Mouse (Mus musculus) liver, embryonic 14.5 days (tissue): ENCODE data around the gene Irf2bp2. TPM values are rescaled to one million over a fixed set of nuclear protein-coding genes. Genes with fewer than 3 reads are reported as not detected.
A peak's percentile ranks its signal among the peaks of the same experiment; 100 is the strongest.

Experiments used
- ATAC-seq: fragments of 200-750 bp; cut with Nextera tagmentation; 2 replicates; pipeline ENCODE4 v1.8.0; 2017; ENCODE audit warnings: moderate number of reproducible peaks, mild to moderate bottlenecking, moderate library complexity; ENCODE audit not compliant: insufficient read depth
- DNase-seq, 3 experiments: peaks; one replicate each; pipeline ENCODE4 v3.0.0-alpha.2; 2012 to 2013; ENCODE audit warnings: low read depth in 3 of 3, low spot score in 3 of 3
- H3K27ac ChIP-seq: fragments of 300-500 bp; sonication (generic); 2 replicates; pipeline ENCODE4 v1.5.1; 2014; ENCODE audit warnings: moderate library complexity, mild to moderate bottlenecking, control low read depth, inconsistent platforms
- H3K27me3 ChIP-seq: fragments of 300-500 bp; sonication (generic); 2 replicates; pipeline ENCODE4 v1.6.1; 2014; ENCODE audit warnings: mild to moderate bottlenecking, low read length, moderate library complexity; ENCODE audit not compliant: control insufficient read depth, insufficient read depth
- H3K36me3 ChIP-seq: fragments of 300-500 bp; sonication (generic); replicated peaks from 2 replicates; pipeline ENCODE4 v1.6.1; 2014; ENCODE audit warnings: low read depth; ENCODE audit not compliant: control insufficient read depth, insufficient read depth
- H3K4me1 ChIP-seq, 2 experiments: fragments of 200-500 bp in 1 of 2; fragments of 300-500 bp in 1 of 2; sonication (generic) in 1 of 2; replicated peaks; 2 replicates each; pipeline ENCODE4 v1.6.1; 2012 to 2014; ENCODE audit warnings: antibody characterized with exemption in 1 of 2, inconsistent platforms in 1 of 2, low read length in 1 of 2; ENCODE audit not compliant: control insufficient read depth in 2 of 2, insufficient read depth in 2 of 2
- H3K4me2 ChIP-seq: fragments of 300-500 bp; sonication (generic); 2 replicates; pipeline ENCODE4 v1.6.1; 2014; ENCODE audit warnings: low read depth, mild to moderate bottlenecking, control low read depth, moderate library complexity
- H3K4me3 ChIP-seq, 2 experiments: fragments of 200-500 bp in 1 of 2; fragments of 300-500 bp in 1 of 2; sonication (generic) in 1 of 2; 2 replicates each; pipeline ENCODE4 v1.5.1; 2012 to 2014; ENCODE audit warnings: low read depth in 2 of 2, low read length in 2 of 2, mild to moderate bottlenecking in 2 of 2, control low read depth in 1 of 2, inconsistent platforms in 1 of 2, moderate library complexity in 1 of 2; ENCODE audit not compliant: insufficient read depth in 1 of 2
- H3K9ac ChIP-seq: fragments of 300-500 bp; sonication (generic); replicated peaks from 2 replicates; pipeline ENCODE4 v1.6.1; 2014; ENCODE audit warnings: mild to moderate bottlenecking, control low read depth, moderate library complexity
- H3K9me3 ChIP-seq: fragments of 300-500 bp; sonication (generic); 2 replicates; pipeline ENCODE4 v1.6.1; 2016; ENCODE audit warnings: low read length, mixed read lengths; ENCODE audit not compliant: control insufficient read depth
- CTCF ChIP-seq: IDR thresholded peaks from 2 replicates; pipeline ENCODE4 v1.5.1; 2016; ENCODE audit warnings: antibody characterized with exemption, low read depth, control low read depth
- EP300 ChIP-seq: IDR thresholded peaks from 2 replicates; pipeline ENCODE4 v1.6.1; 2016; ENCODE audit warnings: antibody characterized with exemption, low read depth
- WGBS: fragments of 180-500 bp; shearing (Covaris S2); extraction: QIAGEN DNeasy Blood & Tissue Kit; methylation state at CpG from one replicate; pipeline ENCODE4 v1.1.7; 2014; ENCODE audit not compliant: insufficient replicate concordance; 5-methylcytosine and 5-hydroxymethylcytosine counted together
- polyA plus RNA-seq, 2 experiments: library from polyadenylated mRNA; depleted of rRNA in 1 of 2; stranded (reverse) in 1 of 2; unstranded in 1 of 2; fragments of >200 nt; fragmentation: Nextera tagmentation in 1 of 2; extraction: Ambion mirVana in 1 of 2; gene quantifications; 2 replicates each; pipeline versions ENCODE4 v1.2.1 to v1.2.3; 2012 to 2014

Irf2bp2 gene
- polyA plus RNA-seq, 2 experiments: 2.8 to 10.9 TPM

DNA sequence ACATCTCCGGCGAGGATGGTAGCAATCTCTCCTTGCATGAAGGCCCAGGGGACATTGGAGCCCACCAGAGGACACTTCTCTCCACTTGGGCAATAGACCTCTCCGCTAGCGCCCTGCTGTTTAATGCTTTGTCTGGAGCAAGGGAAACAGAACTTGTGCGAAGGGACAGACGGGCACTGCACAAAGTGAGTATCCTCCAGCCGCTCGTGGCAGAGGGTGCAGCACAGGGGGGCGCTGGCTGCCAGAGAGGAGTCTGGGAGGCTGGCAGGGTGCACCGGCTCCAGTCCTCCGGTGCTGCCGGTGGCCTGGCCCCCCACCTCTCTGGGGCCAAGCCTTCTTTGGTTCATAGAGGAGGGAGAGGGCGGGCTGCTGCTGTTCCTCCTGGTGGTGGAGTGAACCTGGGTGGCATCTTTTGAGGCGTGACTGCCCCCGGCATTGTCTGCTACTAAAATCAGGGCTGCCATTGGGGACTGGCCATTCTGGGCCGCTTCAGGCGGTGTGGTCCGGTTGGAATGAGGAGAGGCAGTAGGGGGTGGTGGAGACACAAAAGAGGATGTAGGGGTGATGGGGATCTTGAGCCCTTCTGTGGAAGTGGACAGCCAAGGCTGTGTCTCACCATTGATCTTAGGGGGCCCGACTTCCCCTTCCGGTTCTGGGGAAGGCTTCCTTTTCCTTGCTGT, 2.5 kb downstream of the Irf2bp2 start:
- WGBS: under 1% methylated on average over 20 of the region's 20 CpGs
- no peak for DNase-seq
- Histone ChIP-seq H3K4me1 (peaks cover 23 to 30% of the 10 kb centered on the region in 2 experiments), H3K9ac (peak overlapping the region; percentile 74), H3K9me3 (no peaks in the 10 kb centered on the region), H3K27ac (peak overlapping the region; percentile 54), H3K27me3 (no peaks in the 10 kb centered on the region), H3K4me2 (peak overlapping the region; percentile 89), H3K36me3 (no peaks in the 10 kb centered on the region; the same call in 1 of the 2 replicates), H3K4me3 (peak overlapping the region; percentile 75 to 89)
- no peak for ATAC-seq
- TF ChIP-seq EP300: no peak
- TF ChIP-seq CTCF: peak; percentile 42

DNA sequence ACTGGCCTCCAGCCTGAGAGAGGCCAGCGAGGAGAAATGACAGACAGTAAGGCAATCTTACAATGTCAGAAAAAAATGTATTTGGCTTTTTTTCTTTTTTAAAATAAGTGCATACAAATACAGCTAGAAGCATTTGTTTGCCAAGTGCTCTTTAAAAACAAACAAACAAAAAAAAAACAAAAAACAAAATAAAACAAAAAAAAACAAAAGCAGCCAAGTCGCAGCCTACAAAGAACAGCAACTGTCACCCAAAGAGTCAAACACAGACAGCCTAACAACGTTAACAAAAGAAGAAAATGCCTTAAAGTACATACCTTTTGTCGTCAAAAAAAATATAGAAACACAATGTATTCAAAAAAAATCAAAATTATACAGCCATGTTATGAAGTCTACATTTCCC, 3.2 kb downstream of the Irf2bp2 start:
- TF ChIP-seq EP300 (no peak), CTCF (no peak)
- ATAC-seq: no peak
- Histone ChIP-seq H3K9me3 (no peaks in the 10 kb centered on the region), H3K4me2 (peak overlapping the region; percentile 89), H3K36me3 (no peaks in the 10 kb centered on the region; the same call in 1 of the 2 replicates), H3K4me3 (peak overlapping the region; percentile 65 to 75), H3K4me1 (peaks cover 19 to 30% of the 10 kb centered on the region in 2 experiments), H3K27me3 (no peaks in the 10 kb centered on the region), H3K27ac (peak overlapping the region; percentile 85), H3K9ac (peak overlapping the region; percentile 72)
- 12% methylated on average over 4 of the region's 4 CpGs for WGBS
- DNase-seq: no peak

DNA sequence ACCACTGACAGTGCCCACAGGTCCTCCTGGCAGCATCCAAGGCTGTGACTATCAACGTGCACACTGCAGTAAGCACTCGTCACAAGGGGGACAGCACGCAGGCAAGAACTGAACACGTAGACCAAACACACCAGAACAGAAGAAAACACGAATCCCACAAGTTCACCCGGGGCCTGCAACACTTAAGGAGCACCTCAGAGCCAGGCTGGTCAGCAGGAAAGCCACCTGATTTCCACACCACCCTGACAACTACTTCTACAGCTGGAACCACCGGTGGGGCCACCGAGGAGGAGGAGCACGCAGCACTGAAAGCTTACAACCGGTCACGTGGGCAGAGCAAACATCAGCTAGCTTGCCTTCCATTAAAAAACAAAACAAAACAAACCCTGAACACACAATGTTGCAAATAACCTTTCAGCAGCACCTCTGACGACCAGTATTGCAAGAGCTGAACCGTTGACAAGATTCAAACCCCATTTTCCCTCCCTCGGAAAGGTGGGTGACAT, 3.7 kb downstream of the Irf2bp2 start:
- Histone ChIP-seq H3K36me3 (no peaks in the 10 kb centered on the region; the same call in 1 of the 2 replicates), H3K9ac (peak overlapping the region; percentile 72), H3K27ac (peak overlapping the region; percentile 85), H3K9me3 (no peaks in the 10 kb centered on the region), H3K4me2 (peak overlapping the region; percentile 89), H3K27me3 (no peaks in the 10 kb centered on the region), H3K4me1 (peaks cover 14 to 30% of the 10 kb centered on the region in 2 experiments), H3K4me3 (peak overlapping the region; percentile 65 to 75)
- TF ChIP-seq CTCF: peak; percentile 36
- no peak for TF ChIP-seq EP300
- WGBS: 1% methylated on average over 14 of the region's 14 CpGs
- peak in 1 of 3 experiments; percentile 68 for DNase-seq
- ATAC-seq: no peak

GRCm38 (mm10) chr8:126589507-126590023, 4.2 kb downstream of the Irf2bp2 start:
- Histone ChIP-seq H3K4me1 (peaks cover 13 to 31% of the 10 kb centered on the region in 2 experiments), H3K27me3 (no peaks in the 10 kb centered on the region), H3K4me3 (peak overlapping the region; percentile 65 to 75), H3K9ac (peak overlapping the region; percentile 72), H3K4me2 (peak overlapping the region; percentile 89), H3K9me3 (no peaks in the 10 kb centered on the region), H3K36me3 (no peaks in the 10 kb centered on the region; the same call in 1 of the 2 replicates), H3K27ac (peak overlapping the region; percentile 85)
- DNase-seq (no peak), ATAC-seq (no peak)
- 0% methylated on average over 1 of the region's 1 CpGs for WGBS
- TF ChIP-seq CTCF: no peak
- no peak for TF ChIP-seq EP300
